Mouse (Mus musculus) liver, postnatal 0 days (tissue): ENCODE measurements at regions not wholly inside any gene's neighbourhood (a gene's known extent, or its start where the extent isn't known, plus 50 kb on each side); places are given as distances from the start of the nearest gene placed in this dataset.

Experiments
- CTCF ChIP-seq: sonication (generic); IDR thresholded peaks from 2 replicates; pipeline ENCODE4 v1.5.1; 2016; ENCODE audit warnings: antibody characterized with exemption, low read depth
- EP300 ChIP-seq: IDR thresholded peaks from 2 replicates; pipeline ENCODE4 v1.6.1; 2016; ENCODE audit warnings: antibody characterized with exemption, low read depth, mild to moderate bottlenecking

DNA sequence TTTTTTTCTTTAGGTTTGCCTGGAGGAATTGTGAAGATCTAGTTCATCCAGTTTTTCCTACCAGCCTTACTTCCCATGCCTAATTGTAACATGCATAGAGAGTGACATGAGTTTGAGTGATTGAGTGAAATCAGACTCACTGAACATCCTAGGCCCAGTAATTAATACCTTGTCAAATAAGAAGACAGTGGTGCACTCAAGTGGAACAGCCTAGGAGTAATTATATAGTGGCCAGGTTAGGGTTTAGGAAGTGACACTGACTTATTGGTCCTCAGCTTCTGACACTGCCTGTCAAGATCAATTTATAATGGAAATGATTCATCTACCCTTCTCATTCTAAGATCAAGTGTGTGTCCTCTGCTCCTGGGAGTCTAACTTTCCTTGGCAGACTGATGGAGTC lies 250.8 kb downstream of the Tpbg start:
- TF ChIP-seq EP300 (no peak), CTCF (no peak)
